Mouse (Mus musculus) megakaryocyte-erythroid progenitor cell, adult 5-6 weeks (primary cell): ENCODE results near the gene Axin1. TPM values are rescaled to one million over a fixed set of nuclear protein-coding genes. Genes with fewer than 3 reads are reported as not detected.
A peak's percentile ranks its signal among the peaks of the same experiment; 100 is the strongest.

Experiments
- ATAC-seq: replicated peaks from 2 replicates; pipeline ENCODE4 v1.8.0; 2016; ENCODE audit warnings: mild to moderate bottlenecking, inconsistent platforms; ENCODE audit not compliant: severe bottlenecking, poor library complexity, low FRiP score, low TSS enrichment
- total RNA-seq, 2 experiments: library from RNA; stranded (forward) in 1 of 2; stranded (reverse) in 1 of 2; fragments of 200-1000, 215-1000 nt in 1 of 2; fragments of >200 nt in 1 of 2; fragmentation: Nextera tagmentation in 1 of 2; gene quantifications; 2 replicates each; pipeline ENCODE4 v1.2.3; 2014 to 2017

Gene Axin1
- total RNA-seq, 2 experiments from 2014 or later, result 29.2 to 39.9 TPM

DNA sequence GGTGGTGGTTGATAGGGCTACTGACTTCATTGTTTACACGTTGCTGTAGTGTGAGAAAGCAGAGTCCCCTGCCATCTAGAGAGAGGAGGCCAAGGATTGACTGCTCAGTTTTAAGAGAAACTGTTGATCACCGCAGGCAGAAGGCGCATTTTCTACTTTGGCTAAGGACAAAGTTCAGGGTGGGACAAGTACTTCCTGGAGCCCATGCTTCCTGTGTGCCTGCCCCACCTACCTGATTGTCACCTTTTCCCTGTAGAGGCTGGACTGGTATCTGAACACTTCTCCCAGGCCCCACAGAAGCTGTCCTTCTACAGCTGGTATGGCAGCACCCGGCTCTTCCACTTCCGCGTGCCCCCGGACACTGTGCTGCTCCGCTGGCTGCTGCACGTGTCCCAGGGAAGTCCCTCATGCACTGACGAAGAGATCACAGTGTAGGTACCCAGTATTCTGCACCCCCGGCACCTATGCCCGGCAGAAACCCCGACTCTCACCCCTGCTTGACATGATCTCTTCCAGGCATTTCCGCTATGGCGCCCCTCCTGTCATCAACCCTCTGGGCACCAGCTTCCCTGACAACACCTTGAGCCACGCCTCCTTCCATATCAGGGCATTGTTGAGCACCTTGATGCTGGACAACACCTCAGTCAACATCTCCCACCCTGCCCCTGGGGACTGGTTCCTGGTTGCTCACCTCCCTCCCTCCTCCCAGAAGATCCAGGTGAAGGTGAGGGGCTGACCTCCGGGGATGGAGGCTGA lies 21.8 kb upstream of the Axin1 start:
- no peak for ATAC-seq

- ATAC-seq, result peak; percentile 39; the same call in 1 of the 2 replicates
These were observed 18.4 kb upstream of the Axin1 start for GRCm38 (mm10) chr17:26119766-26120710.

- ATAC-seq, result no peak
These were observed 15.9 kb upstream of the Axin1 start for GRCm38 (mm10) chr17:26122431-26123140.

GRCm38 (mm10) chr17:26123267-26123684 lies 15.2 kb upstream of the Axin1 start, which contains the start of gene Mrpl28:
Mrpl28 (plus strand) TSS chr17:26123500.
- peak; percentile 76 for ATAC-seq

DNA sequence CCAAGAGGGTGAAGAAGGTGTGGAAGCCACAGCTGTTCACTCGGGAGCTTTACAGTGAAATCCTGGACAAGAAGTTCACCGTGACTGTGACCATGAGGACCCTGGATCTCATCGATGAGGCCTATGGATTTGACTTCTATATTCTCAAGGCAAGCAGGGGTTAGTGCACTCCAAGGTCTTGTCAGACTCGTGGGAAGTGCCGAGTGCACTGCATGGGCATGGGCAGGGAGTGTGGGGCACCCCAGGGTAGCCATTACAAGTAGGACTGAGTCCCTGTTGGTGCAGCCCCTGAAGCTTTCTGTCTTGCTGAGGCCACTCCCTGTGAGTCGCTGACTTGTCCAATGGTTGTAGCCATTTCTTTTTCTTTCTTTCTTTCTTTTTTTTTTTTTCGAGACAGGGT lies 13.9 kb upstream of the Axin1 start:
- no peak for ATAC-seq

GRCm38 (mm10) chr17:26125226-26125625 lies 13.3 kb upstream of the Axin1 start:
- ATAC-seq, result no peak

GRCm38 (mm10) chr17:26131062-26131732 lies 7.3 kb upstream of the Axin1 start:
- no peak for ATAC-seq

- ATAC-seq, result no peak
These were observed 6.3 kb upstream of the Axin1 start for GRCm38 (mm10) chr17:26131856-26132853.

DNA sequence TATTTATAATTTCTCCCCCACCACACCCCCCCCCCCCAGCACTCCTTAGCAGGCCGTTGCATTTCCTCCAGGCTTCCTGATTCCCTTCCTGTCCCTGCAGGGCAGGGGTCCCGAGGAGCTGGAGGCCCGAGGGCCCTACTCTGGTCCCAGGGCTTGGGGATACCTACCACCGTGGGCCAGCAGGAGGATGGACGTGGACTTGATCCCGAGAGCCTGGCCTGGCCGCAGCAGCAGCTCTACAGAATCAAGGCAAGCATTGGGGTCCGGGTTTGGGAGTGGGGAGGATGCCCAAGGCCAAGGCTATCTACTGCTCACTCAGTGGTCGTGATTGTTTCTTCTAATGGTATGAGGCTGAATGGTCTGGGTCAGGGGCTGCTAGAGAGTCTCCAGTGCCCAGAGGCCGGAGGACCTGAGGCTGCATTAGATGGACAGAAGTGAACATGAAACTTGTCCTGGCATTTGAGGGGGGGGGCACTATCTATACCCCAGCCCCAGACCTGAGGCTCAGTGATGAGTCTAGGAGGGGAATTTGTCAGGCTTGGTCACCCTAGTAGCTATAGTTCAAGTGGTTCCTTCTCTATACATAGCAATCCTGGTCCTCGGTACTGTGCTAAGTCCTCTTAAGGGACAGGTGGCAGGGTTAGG lies 1.3 kb upstream of the Axin1 start:
- no peak for ATAC-seq

DNA sequence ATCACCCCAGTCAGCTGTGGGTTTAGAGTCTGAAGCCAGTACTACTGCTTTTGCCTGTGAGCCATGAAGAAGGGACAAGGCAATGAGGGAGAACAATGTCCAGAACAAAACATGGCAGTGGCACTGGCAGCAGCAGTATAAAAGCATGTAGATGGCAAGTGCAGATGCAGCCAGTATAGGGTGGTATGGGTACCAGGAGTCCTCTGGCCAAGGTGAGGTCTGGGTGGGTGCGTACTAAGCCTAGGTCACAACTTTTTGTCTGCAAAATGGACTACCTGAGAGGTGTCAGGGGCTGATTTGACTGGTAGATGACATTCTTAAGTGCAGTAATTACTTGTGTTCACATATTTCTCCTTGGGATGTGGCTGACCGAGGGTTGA lies 747 bp upstream of the Axin1 start:
- ATAC-seq, result no peak

- ATAC-seq, result no peak
These were observed 453 bp downstream of the Axin1 start for GRCm38 (mm10) chr17:26138901-26139381.

DNA sequence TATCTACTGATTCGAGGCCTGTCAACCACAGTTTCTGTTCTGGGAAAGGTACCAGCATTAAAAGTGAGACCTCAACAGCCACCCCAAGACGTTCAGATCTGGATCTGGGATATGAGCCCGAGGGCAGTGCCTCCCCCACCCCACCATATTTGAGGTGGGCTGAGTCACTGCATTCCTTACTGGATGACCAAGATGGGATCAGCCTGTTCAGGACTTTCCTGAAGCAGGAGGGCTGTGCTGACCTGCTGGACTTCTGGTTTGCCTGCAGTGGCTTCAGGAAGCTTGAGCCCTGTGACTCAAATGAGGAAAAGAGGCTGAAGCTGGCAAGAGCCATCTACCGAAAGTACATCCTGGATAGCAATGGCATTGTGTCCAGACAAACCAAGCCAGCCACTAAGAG lies 4.3 kb downstream of the Axin1 start:
- ATAC-seq, result no peak

- ATAC-seq, result no peak
These were observed 4.9 kb downstream of the Axin1 start for GRCm38 (mm10) chr17:26143386-26143785.

DNA sequence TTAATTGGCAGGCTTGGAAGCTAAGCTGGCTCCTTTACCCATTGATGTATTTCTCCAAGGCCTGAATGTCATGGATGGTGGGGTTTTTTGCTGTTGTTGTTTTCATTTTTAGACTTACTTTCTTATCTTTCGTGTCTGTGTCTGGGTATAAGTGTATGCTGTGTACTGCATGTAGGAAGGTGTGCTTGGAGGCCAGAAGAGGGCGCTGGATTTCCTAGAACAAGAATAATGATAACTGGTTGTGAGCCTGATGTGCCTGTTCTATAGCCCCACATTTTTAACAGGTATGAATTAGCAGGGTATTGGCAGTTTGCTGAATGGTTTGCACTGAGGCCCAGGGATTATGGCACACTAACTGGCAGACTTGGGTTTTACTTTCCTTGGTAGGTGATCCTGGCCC lies 10.6 kb downstream of the Axin1 start:
- ATAC-seq, result no peak

- ATAC-seq, result no peak
These were observed 13.6 kb downstream of the Axin1 start for GRCm38 (mm10) chr17:26151886-26152630.

DNA sequence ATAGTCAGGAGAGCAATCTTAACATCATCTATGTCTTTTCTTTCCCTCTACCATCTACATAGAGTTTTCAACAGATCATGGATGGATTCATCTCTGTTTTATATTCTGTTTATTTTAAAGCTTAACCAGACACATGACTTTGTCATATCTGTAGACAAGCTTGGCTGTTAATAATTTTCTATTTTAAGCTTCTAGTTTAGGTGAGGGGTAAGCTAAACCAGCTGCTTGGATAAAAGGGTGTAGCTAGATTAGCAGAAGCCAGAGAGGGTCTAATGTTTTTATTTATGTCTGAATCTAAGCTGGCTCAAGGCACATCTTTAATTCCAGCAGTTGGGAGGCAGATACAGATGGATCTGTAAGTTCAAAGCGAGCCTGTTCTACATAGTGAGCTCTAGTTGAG lies 24.2 kb downstream of the Axin1 start:
- ATAC-seq, result no peak

DNA sequence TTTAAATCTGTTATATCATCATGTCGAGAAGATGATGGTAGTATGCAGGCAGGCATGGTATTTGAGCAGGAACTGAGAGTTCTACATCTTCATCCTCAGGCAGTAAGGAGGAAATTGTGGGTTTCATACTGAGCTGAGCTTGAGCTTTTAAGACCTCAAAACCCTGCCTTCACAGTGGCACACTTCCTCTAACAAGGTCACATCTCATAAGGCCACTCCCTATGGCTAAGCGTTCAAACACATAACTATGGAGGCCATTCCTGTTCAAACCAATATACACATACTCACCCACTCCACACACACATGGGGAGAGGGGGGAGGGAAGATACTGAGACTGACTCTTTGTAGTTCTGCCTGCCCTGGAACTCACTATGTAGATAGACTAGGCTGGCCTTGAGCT lies 29.6 kb downstream of the Axin1 start:
- no peak for ATAC-seq
